Mouse (Mus musculus): ENCODE data around the gene Smpd2. TPM values are rescaled to one million over a fixed set of nuclear protein-coding genes. Genes with fewer than 3 reads are reported as not detected.

The Smpd2 gene
- total RNA-seq, 2 experiments from 2014 or later: 18.7 to 21.4 TPM

DNA sequence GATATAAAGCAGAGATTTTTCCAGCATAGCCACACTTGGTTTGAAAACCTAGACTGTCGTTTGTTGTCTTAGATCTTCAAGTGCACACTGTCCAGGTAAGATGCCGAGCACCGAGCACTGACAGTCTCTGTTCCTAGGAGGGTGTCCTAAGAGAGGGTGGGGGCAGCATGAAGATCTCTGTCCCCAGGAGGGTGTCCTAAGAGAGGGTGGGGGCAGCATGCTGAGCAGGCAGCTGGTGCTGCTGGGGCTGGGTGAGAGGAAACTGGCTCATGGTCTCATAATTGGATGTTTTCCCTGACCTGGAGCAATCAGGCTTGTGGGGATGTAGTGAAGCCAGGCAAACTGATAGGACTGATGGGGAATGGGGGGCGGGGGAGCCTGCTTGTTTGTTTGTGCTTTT is 30.2 kb downstream of the Smpd2 start:
- DNase-seq (ENCODE audit: low spot score in 2 of 2): no peak

DNA sequence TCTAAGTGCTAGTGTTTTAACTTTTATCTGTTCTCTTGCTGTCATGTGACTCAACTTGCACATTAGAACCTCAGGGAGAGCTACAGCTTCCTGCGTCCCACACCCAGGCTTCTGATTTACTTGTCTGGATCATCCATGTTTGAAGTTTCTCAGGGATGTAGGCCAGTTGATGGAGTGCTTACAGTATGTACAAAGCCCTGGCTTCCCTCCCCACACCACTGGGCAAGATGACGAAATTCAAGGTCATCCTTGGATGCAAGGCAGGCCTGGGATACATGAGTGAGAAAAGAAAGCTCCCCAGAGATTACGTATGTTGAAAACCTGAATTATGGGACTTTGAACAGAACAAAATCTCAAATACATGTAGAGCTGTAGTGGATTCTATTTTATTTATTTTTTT is 37.4 kb downstream of the Smpd2 start:
- no peak for DNase-seq (ENCODE audit: low spot score in 2 of 2)

DNA sequence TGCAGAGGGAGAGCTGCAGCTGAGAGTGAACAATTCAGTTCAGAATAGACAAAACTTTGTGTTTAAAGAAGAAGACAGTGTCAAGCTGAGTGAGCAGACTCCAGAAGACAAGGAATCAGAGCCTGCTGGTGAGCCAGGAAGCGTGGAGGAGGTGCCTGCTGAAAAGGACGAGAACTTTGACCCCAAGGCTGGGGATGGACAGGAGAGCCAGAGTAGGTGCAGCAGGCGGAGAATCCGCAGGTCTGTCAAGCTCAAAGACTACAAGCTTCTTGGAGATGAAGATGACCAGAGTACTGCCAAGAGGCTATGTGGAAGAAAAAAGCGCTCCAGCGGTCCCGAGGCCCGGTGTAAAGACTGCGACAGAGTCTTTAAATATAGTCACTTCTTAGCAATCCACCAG is 38.5 kb downstream of the Smpd2 start:
- DNase-seq (ENCODE audit: low spot score in 2 of 2): no peak

DNA sequence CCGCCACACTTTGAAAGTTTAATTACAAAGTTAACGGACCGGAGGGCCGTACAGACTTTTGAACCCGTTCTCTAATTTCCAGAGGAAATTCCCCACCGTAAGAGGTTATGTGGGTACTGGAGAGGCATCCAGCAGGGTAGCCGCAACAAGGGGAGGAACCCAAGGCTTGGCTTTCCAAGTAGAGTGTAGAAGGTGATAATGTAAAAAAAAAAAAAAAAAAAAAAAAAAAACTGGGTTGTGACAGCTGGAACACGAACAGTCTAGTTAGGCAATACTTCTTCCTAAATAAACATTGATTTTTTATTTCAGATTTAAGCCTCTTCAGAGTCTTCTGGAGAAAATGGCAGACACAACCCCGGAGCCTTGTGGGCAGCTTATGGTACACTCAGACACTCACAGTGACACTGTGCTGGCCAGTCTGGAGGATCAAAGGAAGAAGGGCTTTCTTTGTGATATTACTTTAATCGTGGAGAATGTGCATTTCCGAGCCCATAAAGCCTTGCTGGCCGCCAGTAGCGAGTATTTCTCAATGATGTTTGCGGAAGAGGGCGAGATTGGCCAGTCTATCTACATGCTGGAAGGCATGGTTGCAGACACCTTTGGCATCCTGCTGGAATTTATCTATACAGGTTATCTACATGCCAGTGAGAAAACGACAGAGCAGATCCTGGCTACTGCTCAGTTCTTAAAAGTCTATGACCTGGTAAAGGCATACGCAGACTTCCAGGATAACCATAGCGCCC is 39.2 kb downstream of the Smpd2 start:
- no peak for DNase-seq (ENCODE audit: low spot score in 2 of 2)

DNA sequence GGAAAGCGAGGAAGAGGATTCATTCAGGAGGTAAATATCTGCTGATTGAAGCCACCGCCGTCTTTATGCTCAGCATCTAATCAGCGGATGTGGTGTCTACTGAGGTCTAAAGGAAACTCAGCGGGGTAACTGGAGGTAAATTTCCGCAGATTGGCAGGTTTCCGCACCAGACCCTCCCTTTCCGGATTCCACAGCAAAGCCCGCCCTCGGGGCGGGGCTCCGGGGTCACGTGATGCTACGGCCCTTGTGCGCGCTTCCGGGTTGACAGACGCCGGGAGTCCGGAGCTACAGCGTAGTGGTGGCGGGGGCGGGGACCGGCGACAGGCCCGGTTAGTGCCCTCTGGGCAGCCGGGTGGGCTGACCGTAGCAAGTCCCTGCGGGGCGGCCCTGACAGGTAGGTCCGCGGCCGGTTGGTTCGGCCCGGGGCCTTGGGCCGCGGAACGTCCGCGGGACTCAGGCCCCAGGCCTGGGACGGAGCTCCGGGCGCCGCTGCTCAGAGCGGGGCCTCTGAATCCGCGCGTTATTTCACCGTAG is 40.0 kb downstream of the Smpd2 start, which contains the start of gene Zbtb24:
Zbtb24 (plus strand) TSS at position 247 of the 534 bp plus-strand sequence.
- DNase-seq (ENCODE audit: low spot score in 2 of 2): peak; percentile 91 to 95

DNA sequence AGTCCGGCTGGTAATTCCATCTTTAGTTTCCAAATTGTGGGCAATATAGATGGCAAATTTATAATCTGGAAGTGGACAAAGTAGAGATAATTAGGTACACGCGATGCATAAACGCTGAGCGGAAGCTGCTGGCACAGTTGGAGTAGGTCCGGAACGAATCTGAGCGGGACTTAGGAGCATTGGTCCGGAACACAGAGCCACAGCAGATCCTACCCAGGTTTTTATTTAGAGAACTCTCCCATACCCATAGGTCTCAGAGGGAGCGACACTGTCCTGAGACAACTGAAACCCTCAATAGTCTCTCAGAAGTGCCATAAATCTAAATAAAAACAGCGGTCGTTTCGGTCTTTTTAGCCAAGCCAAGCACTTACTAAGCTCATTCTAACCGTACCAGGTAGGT is 40.5 kb downstream of the Smpd2 start:
- no peak for DNase-seq (ENCODE audit: low spot score in 2 of 2)

DNA sequence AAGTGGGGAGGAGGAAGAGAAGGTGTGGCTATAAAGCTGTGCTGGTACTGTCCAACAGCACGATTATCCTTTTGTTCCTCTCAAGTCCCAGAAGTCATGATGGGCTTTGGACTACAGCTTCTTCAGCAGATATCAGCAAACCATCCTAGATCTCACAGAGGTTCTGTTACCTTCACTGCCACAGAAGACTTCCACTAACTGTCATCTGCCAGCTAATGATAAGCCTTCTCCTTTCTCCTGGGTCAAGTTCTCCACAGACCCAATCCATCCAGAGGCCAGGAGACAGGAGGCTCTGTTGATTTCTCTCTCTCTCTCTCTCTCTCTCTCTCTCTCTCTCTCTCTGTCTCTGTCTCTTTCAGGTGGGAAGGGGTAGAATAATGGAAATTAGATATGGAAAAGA is 42.0 kb downstream of the Smpd2 start:
- DNase-seq (ENCODE audit: low spot score in 2 of 2): no peak

Other genes with a start within 250 kb of the Smpd2 start
- 10 to 100 TPM in 1 of 2 experiments, 1 to 10 TPM in 1; 9.5 to 10.1 TPM for gene Fig4, start 187.1 kb downstream of the Smpd2 start, total RNA-seq (2021)
- gene Ak9, start 186.4 kb downstream of the Smpd2 start, total RNA-seq (2021): not detected
- 10 to 100 TPM in 1 of 2 experiments, 1 to 10 TPM in 1; 8.8 to 11.3 TPM for gene Zbtb24, start 40.0 kb downstream of the Smpd2 start, total RNA-seq (2021)
- 10 to 100 TPM; 32.7 to 42.9 TPM for gene Mical1, start 14.1 kb downstream of the Smpd2 start, total RNA-seq (2021)
- not detected for gene Ppil6, start 70 bp upstream of the Smpd2 start, total RNA-seq (2021)
- 100 to 1,000 TPM; 221 to 227 TPM for gene Cd164, start 29.0 kb upstream of the Smpd2 start, total RNA-seq (2021)
- 1 to 10 TPM; 2.6 to 3.4 TPM for gene Ccdc162, start 226.3 kb upstream of the Smpd2 start, total RNA-seq (2021)